Mouse (Mus musculus) hindbrain, embryonic 10.5 days (tissue): ENCODE data around the gene Plekha5. TPM values are rescaled to one million over a fixed set of nuclear protein-coding genes. Genes with fewer than 3 reads are reported as not detected.
"Not testable (repeated sequence)": the region's sequence is repeated elsewhere in the genome, so short reads cannot be mapped to it uniquely, and the experiment has no call there.

Experiments
- DNase-seq: peaks from one replicate; pipeline ENCODE4 v3.0.0-alpha.2; 2017; ENCODE audit warnings: low spot score
- H3K27ac ChIP-seq: fragments of 300-500 bp; sonication (generic); 2 replicates; pipeline ENCODE4 v1.5.1; 2016; ENCODE audit warnings: mild to moderate bottlenecking, moderate library complexity
- H3K27me3 ChIP-seq: fragments of 300-500 bp; sonication (generic); 2 replicates; pipeline ENCODE4 v1.6.1; 2016; ENCODE audit warnings: mild to moderate bottlenecking; ENCODE audit not compliant: poor library complexity, insufficient read depth, severe bottlenecking
- H3K36me3 ChIP-seq: fragments of 300-500 bp; sonication (generic); 2 replicates; pipeline ENCODE4 v1.6.1; 2016; ENCODE audit warnings: mild to moderate bottlenecking, moderate library complexity
- H3K4me1 ChIP-seq: fragments of 300-500 bp; sonication (generic); replicated peaks from 2 replicates; pipeline ENCODE4 v1.6.1; 2016; ENCODE audit warnings: mild to moderate bottlenecking
- H3K4me3 ChIP-seq: fragments of 300-500 bp; sonication (generic); 2 replicates; pipeline ENCODE4 v1.5.1; 2016; ENCODE audit warnings: mild to moderate bottlenecking, moderate library complexity
- H3K9me3 ChIP-seq: fragments of 300-500 bp; sonication (generic); 2 replicates; pipeline ENCODE4 v1.6.1; 2016; ENCODE audit warnings: mild to moderate bottlenecking, moderate library complexity
- WGBS: fragments of 180-500 bp; shearing (Covaris S2); methylation state at CpG from one replicate; pipeline ENCODE4 v1.1.7; 2016; 5-methylcytosine and 5-hydroxymethylcytosine counted together
- polyA plus RNA-seq: library from polyadenylated mRNA; unstranded; fragments of >200 nt; fragmentation: Nextera tagmentation; extraction: Ambion mirVana; gene quantifications from 2 replicates; pipeline ENCODE4 v1.2.1, GENCODE M21; 2016

Plekha5 gene
- polyA plus RNA-seq, 1 experiment from 2014 or later, result 35.5 TPM

DNA sequence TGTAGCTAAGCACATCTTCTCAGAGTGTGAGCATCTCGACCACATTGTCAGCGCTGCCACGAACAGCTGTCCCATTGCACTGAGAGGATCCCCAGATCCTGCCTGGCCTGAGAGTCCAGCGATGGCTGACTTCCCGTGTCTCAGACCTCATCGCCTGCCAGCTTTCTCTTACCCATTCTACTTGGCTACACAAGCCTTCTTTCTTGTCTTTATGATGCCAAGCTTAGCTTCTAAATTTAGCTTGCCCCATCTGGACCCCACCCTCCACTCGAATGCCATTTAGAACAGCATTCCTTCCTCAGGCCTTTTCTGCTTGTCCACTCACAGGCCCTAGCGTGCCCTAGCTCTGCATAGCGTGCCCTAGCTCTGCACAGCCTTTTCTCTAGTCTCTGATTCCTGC, 60.3 kb downstream of the Plekha5 start:
- Histone ChIP-seq H3K27ac (no peak overlapping the region), H3K4me3 (no peak overlapping the region), H3K36me3 (peaks cover 8% of the 10 kb centered on the region), H3K9me3 (no peaks in the 10 kb centered on the region), H3K4me1 (0 out of 2 replicates have a peak, but pooled peaks cover 12% of the 10 kb centered on the region), H3K27me3 (no peaks in the 10 kb centered on the region)
- DNase-seq, result no peak
- 93% methylated on average over 9 of the region's 9 CpGs for WGBS

DNA sequence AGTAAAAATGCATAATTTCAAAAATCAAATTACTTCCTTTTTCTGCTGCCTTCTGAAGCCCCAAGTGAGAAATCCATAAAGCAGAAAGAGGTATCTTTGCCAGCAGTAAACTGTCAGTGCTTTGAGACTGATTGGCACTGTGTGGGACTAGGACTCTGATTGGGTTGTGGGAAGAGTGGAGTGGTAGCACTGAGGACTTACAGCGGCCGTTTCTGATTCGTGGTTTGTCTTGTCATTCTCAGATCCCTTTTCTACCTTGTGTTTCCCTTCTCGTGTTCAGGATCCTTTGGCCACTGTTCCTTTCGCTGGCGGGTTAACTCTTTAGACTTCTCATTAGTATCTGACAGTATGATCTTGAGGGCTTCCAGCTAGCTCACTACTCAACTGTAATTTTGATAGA, 61.8 kb downstream of the Plekha5 start:
- DNase-seq, result no peak
- 90% methylated on average over 6 of the region's 6 CpGs for WGBS

DNA sequence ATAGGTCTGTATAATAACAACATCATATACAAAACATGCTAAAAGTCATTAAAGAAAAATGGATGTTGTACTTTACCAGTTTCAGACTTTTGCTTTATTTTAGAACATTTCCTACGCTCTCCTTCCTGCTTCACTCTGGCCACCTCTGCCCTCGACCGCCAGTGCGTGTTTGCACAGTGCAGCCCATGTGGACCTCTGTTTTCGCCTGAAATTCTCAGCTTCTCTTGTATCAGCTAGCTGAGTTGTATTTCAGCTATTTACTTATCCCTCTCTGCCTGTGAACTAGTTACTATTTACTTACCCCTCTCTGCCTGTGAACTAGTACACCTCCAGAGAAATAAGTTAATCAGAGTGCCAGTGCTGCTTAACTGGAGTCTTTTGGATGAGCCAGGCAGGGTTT, 62.8 kb downstream of the Plekha5 start:
- DNase-seq, result no peak
- 93% methylated on average over 5 of the region's 5 CpGs for WGBS
- H3K36me3 ChIP-seq, result peaks cover 8% of the 10 kb centered on the region
- H3K4me1 ChIP-seq, result peaks cover 18% of the 10 kb centered on the region
- no peak overlapping the region for H3K4me3 ChIP-seq
- no peaks in the 10 kb centered on the region for H3K27me3 ChIP-seq
- H3K9me3 ChIP-seq, result no peaks in the 10 kb centered on the region
- H3K27ac ChIP-seq, result no peak overlapping the region

More for the DNA sequence above, 61.8 kb downstream of the Plekha5 start:
- Histone ChIP-seq H3K4me3 (no peak overlapping the region), H3K9me3 (no peaks in the 10 kb centered on the region), H3K27ac (no peak overlapping the region), H3K36me3 (peaks cover 8% of the 10 kb centered on the region), H3K4me1 (peaks cover 15% of the 10 kb centered on the region), H3K27me3 (no peaks in the 10 kb centered on the region)

DNA sequence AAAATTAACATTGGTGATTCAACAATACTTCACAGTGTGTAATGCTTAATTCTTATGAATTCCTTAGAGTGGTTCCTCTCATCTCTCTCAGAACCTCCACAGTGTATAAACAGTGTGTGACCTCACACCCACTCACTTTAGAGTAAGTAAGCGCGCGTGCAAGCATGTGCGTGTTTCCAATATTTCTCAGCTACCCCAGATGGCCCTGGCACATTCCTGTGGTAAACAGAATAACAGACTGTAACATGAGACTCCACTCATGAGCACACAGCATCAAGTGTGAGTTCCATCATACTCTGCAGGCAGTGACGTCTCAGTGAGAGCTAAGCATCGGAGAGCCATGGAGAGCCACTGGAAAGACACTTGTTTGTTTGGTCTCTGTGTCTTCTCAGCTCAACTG, 63.6 kb downstream of the Plekha5 start:
- Histone ChIP-seq H3K27me3 (no peaks in the 10 kb centered on the region), H3K27ac (no peak overlapping the region), H3K36me3 (peaks cover 8% of the 10 kb centered on the region), H3K9me3 (no peaks in the 10 kb centered on the region), H3K4me3 (no peak overlapping the region), H3K4me1 (peaks cover 18% of the 10 kb centered on the region)
- no peak for DNase-seq
- 84% methylated on average over 6 of the region's 6 CpGs for WGBS

DNA sequence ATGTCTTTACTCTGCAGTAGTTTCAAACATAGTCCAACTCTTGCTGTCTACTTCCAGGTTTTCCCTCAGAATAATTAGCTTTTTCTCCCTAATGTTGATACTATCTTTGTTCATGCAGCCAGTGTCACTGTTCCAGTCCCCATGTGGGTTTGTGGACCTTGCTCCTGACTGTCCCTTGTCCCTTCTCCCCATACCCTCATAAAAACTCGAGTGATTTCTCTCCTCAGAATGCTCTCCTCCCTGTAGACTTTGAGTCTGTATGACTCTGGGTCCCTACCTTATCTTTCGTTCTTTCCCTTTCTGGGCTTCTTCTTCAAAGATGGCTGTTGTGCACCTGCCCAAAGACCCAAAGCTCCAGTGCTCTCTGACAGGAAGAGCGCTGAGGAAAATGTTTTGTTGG, 64.8 kb downstream of the Plekha5 start:
- no peak for DNase-seq
- peaks cover 8% of the 10 kb centered on the region for H3K36me3 ChIP-seq
- 89% methylated on average over 3 of the region's 3 CpGs for WGBS
- no peaks in the 10 kb centered on the region for H3K27me3 ChIP-seq
- H3K9me3 ChIP-seq, result no peaks in the 10 kb centered on the region
- peaks cover 11% of the 10 kb centered on the region for H3K4me1 ChIP-seq
- no peak overlapping the region for H3K27ac ChIP-seq
- H3K4me3 ChIP-seq, result no peak overlapping the region

DNA sequence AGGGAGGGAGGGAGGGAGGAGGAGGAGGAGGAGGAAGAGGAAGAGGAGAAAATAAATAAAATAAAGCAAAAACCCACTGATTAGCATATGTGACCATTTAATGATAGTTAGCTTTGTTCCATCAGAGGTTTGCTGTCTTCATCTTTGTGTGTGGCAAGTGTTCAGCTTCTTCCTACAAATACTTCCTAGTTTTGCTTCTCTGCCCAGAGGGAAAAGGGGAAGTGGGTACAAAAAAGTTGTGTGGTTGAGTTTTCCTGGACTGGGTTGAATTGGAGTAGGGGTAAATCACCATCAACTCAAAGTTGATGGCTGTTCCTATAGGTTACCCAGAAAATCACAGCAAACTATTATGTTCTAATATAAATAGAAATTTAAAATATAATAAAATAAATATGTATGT, 65.7 kb downstream of the Plekha5 start:
- Histone ChIP-seq H3K4me1 (peaks cover 11% of the 10 kb centered on the region), H3K4me3 (no peak overlapping the region), H3K9me3 (no peaks in the 10 kb centered on the region), H3K27me3 (no peaks in the 10 kb centered on the region), H3K36me3 (peaks cover under 1% of the 10 kb centered on the region; the same call in 1 of the 2 replicates), H3K27ac (no peak overlapping the region)
- DNase-seq, result no peak

DNA sequence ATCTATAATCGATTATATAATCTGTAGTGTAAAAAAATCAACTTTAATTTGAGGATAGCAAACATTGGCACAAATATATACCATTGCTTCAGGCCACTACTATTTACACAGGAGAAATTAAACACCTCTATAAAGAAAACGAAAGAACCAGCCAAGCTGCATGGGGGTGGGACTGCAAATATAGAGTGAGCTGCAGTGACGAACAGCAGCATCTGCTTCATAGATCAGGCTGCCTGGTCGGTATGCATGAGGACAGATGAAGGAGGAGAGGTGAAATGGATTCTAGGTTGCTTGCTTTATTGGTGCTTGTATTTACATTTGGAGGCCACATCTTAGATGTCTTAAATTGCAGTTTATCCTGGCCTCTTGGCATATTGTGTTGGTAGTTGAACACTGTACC, 66.4 kb downstream of the Plekha5 start:
- H3K27me3 ChIP-seq, result no peaks in the 10 kb centered on the region
- no peaks in the 10 kb centered on the region for H3K9me3 ChIP-seq
- no peaks in the 10 kb centered on the region; the same call in 1 of the 2 replicates for H3K36me3 ChIP-seq
- no peak for DNase-seq
- peaks cover 11% of the 10 kb centered on the region for H3K4me1 ChIP-seq
- WGBS, result 85% methylated on average over 4 of the region's 4 CpGs
- no peak overlapping the region for H3K4me3 ChIP-seq
- no peak overlapping the region for H3K27ac ChIP-seq

DNA sequence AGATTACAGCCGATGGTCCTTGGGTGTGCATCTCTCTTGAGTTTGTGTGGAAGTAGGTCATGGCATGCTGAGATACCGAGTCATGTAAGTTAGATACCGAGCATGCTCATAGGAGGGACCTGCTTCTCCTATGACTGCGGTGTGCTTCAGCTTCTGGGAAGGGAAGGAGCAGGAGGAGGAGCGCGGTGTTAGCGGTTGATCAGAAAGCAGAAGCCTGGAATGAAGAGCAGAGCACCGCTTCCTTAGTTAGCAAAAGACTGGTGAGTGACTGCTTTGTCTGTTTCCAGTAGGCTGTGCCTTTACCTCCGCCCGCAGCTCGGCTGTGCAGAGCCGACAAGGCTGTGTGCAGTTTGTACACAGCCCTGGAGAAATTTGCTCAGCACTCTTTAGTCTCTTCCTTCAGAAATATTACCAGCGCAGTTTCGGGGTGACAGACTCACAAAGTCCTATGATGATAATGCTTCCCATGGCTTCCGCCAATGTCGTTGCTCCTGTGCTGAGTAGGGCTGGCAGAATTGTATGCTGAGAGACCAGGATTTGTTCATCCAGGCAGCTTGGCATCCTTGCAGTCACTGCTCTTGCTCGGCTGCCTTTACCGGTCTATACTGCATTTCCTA, 67.2 kb downstream of the Plekha5 start:
- H3K36me3 ChIP-seq, result no peaks in the 10 kb centered on the region; the same call in 1 of the 2 replicates
- H3K27me3 ChIP-seq, result no peaks in the 10 kb centered on the region
- H3K9me3 ChIP-seq, result no peaks in the 10 kb centered on the region
- peaks cover 11% of the 10 kb centered on the region for H3K4me1 ChIP-seq
- no peak overlapping the region for H3K4me3 ChIP-seq
- 84% methylated on average over 18 of the region's 18 CpGs for WGBS
- DNase-seq, result no peak
- no peak overlapping the region for H3K27ac ChIP-seq

DNA sequence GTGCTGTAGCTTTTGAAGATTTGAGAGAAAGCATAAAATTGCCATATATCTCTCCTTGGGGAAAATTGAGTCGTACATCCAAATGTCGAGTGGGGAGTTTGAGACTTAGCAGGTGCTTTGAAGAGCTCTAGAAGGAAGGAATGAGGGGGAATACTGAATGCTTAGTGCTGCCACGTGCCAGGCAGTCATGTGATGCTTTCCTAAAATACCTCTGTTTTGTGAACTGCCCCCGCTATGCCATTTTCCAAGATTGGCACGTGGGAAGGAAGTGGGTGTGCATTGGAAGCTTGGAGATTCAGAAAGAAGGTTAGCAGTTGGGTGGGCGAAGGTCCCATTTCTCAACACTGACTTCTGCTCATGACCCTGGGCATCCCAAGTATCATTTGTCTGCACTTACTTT, 68.2 kb downstream of the Plekha5 start:
- peaks cover 9% of the 10 kb centered on the region for H3K4me1 ChIP-seq
- no peak overlapping the region for H3K27ac ChIP-seq
- no peaks in the 10 kb centered on the region for H3K9me3 ChIP-seq
- DNase-seq, result no peak
- 87% methylated on average over 6 of the region's 6 CpGs for WGBS
- H3K4me3 ChIP-seq, result no peak overlapping the region
- H3K27me3 ChIP-seq, result no peaks in the 10 kb centered on the region
- H3K36me3 ChIP-seq, result no peaks in the 10 kb centered on the region; the same call in 1 of the 2 replicates

DNA sequence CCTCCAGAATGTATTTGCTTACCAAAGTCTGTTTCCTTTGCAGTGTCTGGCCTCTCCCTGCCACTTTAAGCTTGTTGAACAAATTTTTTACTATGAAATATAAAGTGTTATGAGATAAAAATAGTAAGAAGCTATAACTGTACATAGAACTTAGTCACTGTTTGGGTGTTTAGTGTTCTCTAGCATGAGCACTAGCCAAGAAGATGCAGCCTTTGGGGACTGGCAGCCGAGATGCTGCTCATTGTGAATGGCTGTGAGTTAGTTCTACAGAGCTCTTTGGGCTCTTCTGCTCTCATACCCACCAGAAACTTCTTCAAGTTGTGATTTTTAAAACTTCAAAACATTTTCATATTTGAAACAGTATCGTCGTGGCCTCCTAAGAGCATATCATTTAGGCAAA, 74.2 kb downstream of the Plekha5 start:
- 89% methylated on average over 3 of the region's 3 CpGs for WGBS
- Histone ChIP-seq H3K4me1 (no peaks in the 10 kb centered on the region), H3K27me3 (no peaks in the 10 kb centered on the region), H3K36me3 (peaks cover 15% of the 10 kb centered on the region), H3K9me3 (no peaks in the 10 kb centered on the region), H3K27ac (no peak overlapping the region), H3K4me3 (no peak overlapping the region)
- DNase-seq, result no peak

DNA sequence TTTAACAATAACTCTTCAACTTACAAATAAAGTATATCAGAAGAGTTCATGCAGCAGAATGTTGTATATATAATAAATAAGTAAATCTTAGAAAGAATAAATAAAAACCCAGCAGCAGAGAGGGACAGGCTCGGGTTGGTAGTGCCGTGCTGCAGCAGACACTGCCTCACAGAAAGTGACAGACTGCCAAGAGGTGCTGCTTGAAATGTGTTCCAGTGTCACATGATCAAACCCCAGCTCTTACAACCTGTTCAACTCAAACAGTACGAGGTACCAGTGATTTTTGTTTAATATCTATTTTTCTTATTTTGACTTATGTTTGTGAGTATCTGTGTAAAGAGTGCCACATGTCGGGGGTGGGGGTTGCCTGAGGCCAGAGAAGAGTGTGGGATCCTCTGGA, 75.1 kb downstream of the Plekha5 start:
- no peaks in the 10 kb centered on the region for H3K4me1 ChIP-seq
- no peak for DNase-seq

DNA sequence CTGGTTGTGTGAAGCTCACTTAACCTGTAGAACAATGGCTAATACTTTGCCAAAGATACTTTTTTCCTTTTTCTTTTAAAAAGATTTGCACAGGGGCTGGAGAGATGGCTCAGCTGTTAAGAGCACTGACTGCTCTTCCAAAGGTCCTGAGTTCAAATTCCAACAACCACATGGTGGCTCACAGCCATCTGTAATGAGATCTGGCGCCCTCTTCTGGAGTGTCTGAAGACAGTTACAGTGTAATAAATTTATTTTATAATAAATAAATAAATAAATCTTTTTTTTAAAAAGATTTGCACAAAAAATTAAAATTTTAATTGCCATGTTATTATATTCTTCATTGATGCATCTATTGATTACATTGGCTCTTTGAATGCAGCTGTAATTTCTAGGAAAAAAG, 77.0 kb downstream of the Plekha5 start:
- H3K36me3 ChIP-seq, result peaks cover 15% of the 10 kb centered on the region
- not testable (repeated sequence) for H3K27ac ChIP-seq, H3K9me3 ChIP-seq, H3K4me1 ChIP-seq, DNase-seq, H3K27me3 ChIP-seq, H3K4me3 ChIP-seq
- WGBS, result 76% methylated on average over 1 of the region's 1 CpGs

More for the DNA sequence above, 75.1 kb downstream of the Plekha5 start:
- H3K9me3 ChIP-seq, result no peaks in the 10 kb centered on the region
- peaks cover 15% of the 10 kb centered on the region for H3K36me3 ChIP-seq
- H3K27me3 ChIP-seq, result no peaks in the 10 kb centered on the region
- no peak overlapping the region for H3K27ac ChIP-seq
- WGBS, result 92% methylated on average over 4 of the region's 4 CpGs
- no peak overlapping the region for H3K4me3 ChIP-seq

DNA sequence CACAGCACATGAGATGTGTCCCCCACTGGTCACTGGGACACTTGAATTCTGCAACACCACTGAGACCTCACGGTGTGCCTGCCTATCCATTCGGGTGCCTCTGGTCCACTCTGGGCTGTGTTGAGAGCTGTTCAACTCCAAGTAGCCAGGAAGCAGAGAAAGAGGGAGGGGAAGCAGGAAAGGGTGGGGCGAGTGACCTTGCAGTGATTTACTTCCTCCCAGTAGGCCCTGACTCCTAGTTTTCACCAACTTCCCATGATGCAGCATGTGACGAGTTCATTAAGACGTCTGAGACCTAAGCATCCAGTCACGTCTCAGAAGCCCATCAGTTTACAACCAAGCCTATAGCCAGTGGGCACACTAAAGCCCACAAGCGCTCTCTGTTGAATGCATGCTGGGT, 78.0 kb downstream of the Plekha5 start:
- WGBS, result 86% methylated on average over 7 of the region's 7 CpGs

DNA sequence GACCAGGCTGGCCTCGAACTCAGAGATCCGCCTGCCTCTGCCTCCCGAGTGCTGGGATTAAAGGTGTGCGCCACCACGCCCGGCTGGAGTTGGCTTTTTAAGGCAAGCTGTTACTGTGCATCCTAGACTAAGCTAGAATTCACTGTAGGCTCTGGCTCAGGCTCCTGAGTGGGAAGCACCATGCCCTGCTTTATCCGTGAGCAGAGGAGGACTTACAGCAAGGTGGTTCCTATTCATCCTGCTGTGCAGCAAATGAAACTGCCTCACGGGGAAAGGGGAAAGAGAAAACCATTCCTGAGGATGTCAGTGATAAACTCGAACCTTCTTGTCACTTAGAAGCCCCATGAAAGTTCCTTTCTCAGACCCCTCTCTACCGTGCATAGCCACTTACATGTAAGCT, 80.9 kb downstream of the Plekha5 start:
- no peak for DNase-seq
- H3K27me3 ChIP-seq, result no peaks in the 10 kb centered on the region
- peaks cover 15% of the 10 kb centered on the region for H3K4me1 ChIP-seq
- 85% methylated on average over 10 of the region's 10 CpGs for WGBS
- no peak overlapping the region for H3K27ac ChIP-seq
- H3K4me3 ChIP-seq, result no peak overlapping the region
- no peaks in the 10 kb centered on the region for H3K9me3 ChIP-seq
- peaks cover 15% of the 10 kb centered on the region for H3K36me3 ChIP-seq

More for the DNA sequence above, 78.0 kb downstream of the Plekha5 start:
- Histone ChIP-seq H3K27ac (no peak overlapping the region), H3K27me3 (no peaks in the 10 kb centered on the region), H3K4me1 (no peaks in the 10 kb centered on the region), H3K36me3 (peaks cover 15% of the 10 kb centered on the region), H3K4me3 (no peak overlapping the region), H3K9me3 (no peaks in the 10 kb centered on the region)
- no peak for DNase-seq
